7 mouse cellular contexts compared by ENCODE assay signal in the genomic region with DNA sequence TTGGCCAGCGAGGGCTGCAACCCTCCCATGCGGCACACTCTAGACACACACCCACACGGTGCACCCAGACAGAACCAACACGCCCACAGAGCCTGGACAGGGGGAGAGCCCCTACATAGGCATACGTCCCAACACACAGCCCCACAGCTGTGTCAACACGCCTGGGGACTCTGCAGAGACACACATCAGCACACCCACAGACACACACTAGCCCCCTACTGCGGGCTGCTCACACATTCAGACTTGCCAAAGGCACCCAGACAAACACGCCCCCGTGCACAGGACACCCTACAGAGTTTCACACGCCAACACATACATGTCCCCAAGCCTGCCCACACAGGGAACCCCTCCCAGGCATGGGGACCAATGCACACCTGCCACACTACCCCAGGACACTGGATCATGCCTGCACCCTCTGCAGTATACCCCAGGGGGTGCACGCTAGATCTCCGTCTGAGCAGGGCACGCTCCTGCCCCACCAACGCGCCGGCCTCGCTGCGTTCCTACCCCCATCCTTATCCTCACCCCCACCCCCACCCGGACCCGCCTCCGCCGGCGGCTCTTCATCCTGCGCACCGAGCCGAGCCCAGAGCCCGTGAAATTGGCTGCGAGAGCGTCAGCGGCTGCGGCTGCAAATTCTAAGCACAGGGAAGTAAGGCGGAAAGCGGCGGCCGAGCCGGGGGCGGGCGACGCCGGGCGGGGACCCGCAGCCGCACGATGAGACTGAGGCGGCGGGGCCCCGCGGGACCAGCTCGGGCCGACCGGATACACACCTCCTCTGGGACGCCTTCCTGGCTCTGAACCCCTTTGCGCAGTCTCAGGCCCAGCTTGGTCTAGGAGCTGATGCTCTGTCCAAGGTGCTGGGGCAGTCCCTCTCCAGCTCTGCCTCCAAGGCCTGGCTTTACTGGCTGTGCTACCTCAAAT. TPM values are rescaled to one million over a fixed set of nuclear protein-coding genes. Genes with fewer than 3 reads are reported as not detected.
DNase-seq lines count a peak whose midpoint lies in the region; ATAC-seq lines count a peak whose summit lies in the region.

No protein-coding gene starts in this region.

- ATAC-seq in common myeloid progenitor, adult 5-6 weeks (replicated peaks; ENCODE audit: low read depth, poor library complexity, severe bottlenecking), result 0 out of 2 replicates have a peak, but pooled peaks have one; percentile 31
- ATAC-seq in heart, embryonic 16.5 days (replicated peaks; ENCODE audit: extremely low read depth, insufficient read depth, low FRiP score), result no peak

- H3K27me3 ChIP-seq in heart, embryonic 16.5 days (ENCODE audit: control insufficient read depth, insufficient read depth, low read length), result peaks cover 69% of the 10 kb centered on the region

- H3K27ac ChIP-seq in heart, embryonic 16.5 days (ENCODE audit: low read length), result no peak overlapping the region

- H3K9me3 ChIP-seq in heart, embryonic 16.5 days (replicated peaks; ENCODE audit: control insufficient read depth, low read length), result no peaks in the 10 kb centered on the region

- peak overlapping the region; percentile 26; the same call in 1 of the 2 replicates for H3K4me2 ChIP-seq in heart, embryonic 16.5 days (ENCODE audit: low read depth, low read length)

- peak; percentile 64 for DNase-seq in retina, postnatal 1 day
- DNase-seq in retina, embryonic 14.5 days (ENCODE audit: low spot score), result no peak
- DNase-seq in left cerebral cortex, postnatal 14 days (ENCODE audit: low spot score in 2 of 2), result peak; percentile 72 to 89
- peak; percentile 69 for DNase-seq in naive thymus-derived CD4-positive, alpha-beta T cell, adult 2 months (ENCODE audit: low read depth)
- DNase-seq in thymus, postnatal 4 days, result peak; percentile 71

- no peaks in the 10 kb centered on the region for H3K36me3 ChIP-seq in heart, embryonic 16.5 days (ENCODE audit: control insufficient read depth, insufficient read depth)

- intact Hi-C loops in left cerebral cortex, postnatal 14 days (cut with DNase I), result loop anchor here (5.0 kb wide), 1 partner anchor 40 kb away; no protein-coding TSS in a partner anchor

- 9% methylated on average over 45 of the region's 53 CpGs for WGBS in heart, embryonic 16.5 days

- H3K4me3 ChIP-seq in heart, embryonic 16.5 days (ENCODE audit: low read length), result no peak overlapping the region

- no peak overlapping the region for H3K9ac ChIP-seq in heart, embryonic 16.5 days (ENCODE audit: low read length)

- no peaks in the 10 kb centered on the region for H3K4me1 ChIP-seq in heart, embryonic 16.5 days (ENCODE audit: control insufficient read depth, insufficient read depth, low read length)

RNA-seq across cellular contexts. Expression of gene Elfn2, which starts 6.0 kb away (rescaled TPM):
- not detected in 2 replicates for total RNA-seq in common myeloid progenitor, adult 5-6 weeks (2017)
- 0.16 and 0.55 TPM in 2 replicates for polyA plus RNA-seq in heart, embryonic 16.5 days (2015; fragmentation: Nextera tagmentation; extraction: Ambion mirVana)
- 100 to 1,000 TPM; 117 to 127 TPM for total RNA-seq in left cerebral cortex, postnatal 14 days (2021)

Comparison
In these comparisons a context has a peak if more than half of its experiments do, and no peak if none do; other contexts are left out.
1. RNA of gene Elfn2, which starts 6.0 kb away (total RNA-seq): 117 to 127 TPM in left cerebral cortex, postnatal 14 days; not detected in common myeloid progenitor, adult 5-6 weeks; every median in the first group is over 100 times any median in the second.